Mouse (Mus musculus): ENCODE measurements at regions not wholly inside any gene's neighbourhood (a gene's known extent, or its start where the extent isn't known, plus 50 kb on each side); places are given as distances from the start of the nearest gene placed in this dataset.

DNA sequence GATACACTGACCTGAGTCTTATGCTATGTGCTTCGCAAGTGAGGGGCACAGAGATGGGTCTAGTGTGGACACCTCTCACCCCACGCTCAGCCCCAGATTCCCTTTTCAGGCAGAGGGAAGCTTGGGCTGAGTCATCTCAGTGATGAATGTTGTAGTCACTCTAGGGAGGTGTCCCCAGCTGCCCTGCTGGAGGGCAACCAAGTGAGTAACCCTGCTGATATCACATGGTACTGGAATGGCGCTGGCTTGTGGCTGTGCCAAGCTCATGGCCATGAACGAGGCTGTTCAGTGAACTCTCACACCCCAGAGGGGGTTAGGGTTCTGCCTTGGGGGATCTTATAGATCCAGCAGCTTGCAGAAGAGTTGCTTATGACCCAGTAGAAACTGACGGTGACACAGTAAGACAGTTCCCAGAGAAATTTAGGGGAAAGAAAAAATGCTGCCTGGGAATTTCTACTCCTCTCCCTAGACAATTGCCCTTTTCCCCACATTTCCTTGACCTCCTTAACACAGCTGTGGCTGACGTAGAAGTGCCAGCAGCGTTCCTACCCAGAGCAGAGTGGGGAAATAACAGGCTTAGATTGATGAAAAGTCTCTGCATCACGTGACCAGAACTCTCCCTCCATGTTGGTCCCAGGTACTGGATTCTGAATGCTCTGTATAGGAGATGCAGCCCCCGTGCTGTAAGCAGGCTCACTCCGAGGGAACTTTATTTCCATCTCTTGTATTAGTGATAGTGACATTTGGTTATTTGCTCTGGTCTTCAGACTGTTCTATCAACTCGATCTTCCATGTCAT, 107.6 kb upstream of the Dusp10 start:
- no peak overlapping the region for H3K27ac ChIP-seq (ENCODE audit: low read depth, low read length)
- H3K36me3 ChIP-seq (ENCODE audit: insufficient read depth, low read length), result no peaks in the 10 kb centered on the region
- H3K4me2 ChIP-seq (ENCODE audit: low read depth, low read length, poor library complexity, severe bottlenecking), result no peak overlapping the region
- no peak for DNase-seq (ENCODE audit: low spot score)
- no peaks in the 10 kb centered on the region for H3K4me1 ChIP-seq (ENCODE audit: insufficient read depth, low read length)
- 89% methylated on average over 11 of the region's 11 CpGs for WGBS
- no peak for TF ChIP-seq CTCF (IDR thresholded peaks at IDR 0.05)
- no peak overlapping the region for H3K9ac ChIP-seq (replicated peaks; ENCODE audit: low read length, poor library complexity, severe bottlenecking)
- no peaks in the 10 kb centered on the region for H3K27me3 ChIP-seq (ENCODE audit: insufficient read depth, low read length)
- no peak overlapping the region for H3K4me3 ChIP-seq (ENCODE audit: low read depth, low read length)
- no peak for ATAC-seq (ENCODE audit: low FRiP score)
- H3K9me3 ChIP-seq (ENCODE audit: low read length), result no peaks in the 10 kb centered on the region

DNA sequence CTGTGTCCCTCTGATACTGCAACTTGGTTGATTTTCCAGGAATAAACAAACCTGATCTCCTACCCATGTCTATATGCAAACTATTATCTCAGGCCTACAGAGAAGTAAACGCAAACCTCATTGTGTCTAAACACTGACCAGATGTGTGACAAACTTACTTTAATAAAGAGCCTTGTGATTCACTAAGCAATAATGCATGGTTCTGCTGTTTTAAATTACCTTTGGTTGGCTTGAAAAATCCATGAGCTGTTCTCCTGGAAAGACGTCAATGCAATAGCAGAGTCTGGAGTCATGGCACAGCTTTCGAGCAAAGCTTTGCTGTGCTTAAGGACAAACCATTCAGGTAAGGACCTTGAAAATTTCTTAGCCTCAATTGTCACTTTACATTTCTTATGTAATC, 95.4 kb upstream of the Dusp10 start:
- Histone ChIP-seq H3K36me3 (ENCODE audit: insufficient read depth, low read length) (no peaks in the 10 kb centered on the region), H3K27ac (ENCODE audit: low read depth, low read length) (no peak overlapping the region), H3K27me3 (ENCODE audit: insufficient read depth, low read length) (no peaks in the 10 kb centered on the region), H3K9ac (replicated peaks; ENCODE audit: low read length, poor library complexity, severe bottlenecking) (no peak overlapping the region), H3K4me2 (ENCODE audit: low read depth, low read length, poor library complexity, severe bottlenecking) (no peak overlapping the region), H3K9me3 (ENCODE audit: low read length) (no peaks in the 10 kb centered on the region), H3K4me1 (ENCODE audit: insufficient read depth, low read length) (no peaks in the 10 kb centered on the region), H3K4me3 (ENCODE audit: low read depth, low read length) (no peak overlapping the region)
- TF ChIP-seq CTCF (IDR thresholded peaks at IDR 0.05), result no peak
- WGBS, result 85% methylated on average over 3 of the region's 3 CpGs
- DNase-seq (ENCODE audit: low spot score) (no peak), ATAC-seq (ENCODE audit: low FRiP score) (no peak)

DNA sequence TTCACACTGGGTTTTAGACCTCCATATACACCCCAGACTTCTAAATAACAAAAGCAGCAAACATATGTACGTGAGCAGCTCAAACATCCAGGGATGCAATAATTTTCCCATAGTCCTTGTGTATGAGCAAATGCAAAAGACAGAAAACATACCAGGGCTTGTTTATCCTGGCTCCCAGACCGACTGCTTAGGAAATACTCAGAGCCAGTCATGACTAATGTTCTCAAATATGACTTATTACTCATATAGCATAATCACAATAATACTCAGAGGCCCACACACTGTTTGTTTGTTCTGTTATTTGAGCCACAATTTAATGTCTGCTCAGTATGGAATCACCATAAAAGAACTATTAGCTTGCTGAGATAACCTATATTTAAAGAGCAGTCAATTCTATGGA, 91.8 kb upstream of the Dusp10 start:
- H3K36me3 ChIP-seq (ENCODE audit: insufficient read depth, low read length), result no peaks in the 10 kb centered on the region
- no peaks in the 10 kb centered on the region for H3K27me3 ChIP-seq (ENCODE audit: insufficient read depth, low read length)
- no peak overlapping the region for H3K9ac ChIP-seq (replicated peaks; ENCODE audit: low read length, poor library complexity, severe bottlenecking)
- ATAC-seq (ENCODE audit: low FRiP score), result no peak
- DNase-seq (ENCODE audit: low spot score), result no peak
- H3K9me3 ChIP-seq (ENCODE audit: low read length), result no peaks in the 10 kb centered on the region
- H3K27ac ChIP-seq (ENCODE audit: low read depth, low read length), result no peak overlapping the region
- 72% methylated on average over 2 of the region's 2 CpGs for WGBS
- no peak for TF ChIP-seq CTCF (IDR thresholded peaks at IDR 0.05)
- no peak overlapping the region for H3K4me3 ChIP-seq (ENCODE audit: low read depth, low read length)
- H3K4me2 ChIP-seq (ENCODE audit: low read depth, low read length, poor library complexity, severe bottlenecking), result no peak overlapping the region
- H3K4me1 ChIP-seq (ENCODE audit: insufficient read depth, low read length), result no peaks in the 10 kb centered on the region

DNA sequence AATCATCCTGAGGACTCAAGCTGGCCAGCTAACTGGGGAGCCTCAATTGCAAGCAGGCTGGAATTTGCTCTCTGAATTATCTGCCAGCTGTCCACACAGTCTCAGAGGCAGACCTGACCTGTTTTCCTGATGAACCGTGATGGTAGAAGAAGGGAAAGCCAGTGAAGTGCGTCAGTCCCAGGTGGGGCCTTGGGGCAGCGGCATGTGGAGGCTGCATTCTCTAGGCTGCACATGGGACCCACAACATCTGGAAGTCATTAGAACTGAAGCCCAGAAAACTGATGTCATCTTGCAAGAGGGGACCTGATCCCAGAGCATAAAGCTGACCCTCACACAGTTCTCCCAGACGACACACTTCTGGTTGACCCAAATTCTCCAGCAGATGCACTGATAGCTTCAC, 84.6 kb upstream of the Dusp10 start:
- no peaks in the 10 kb centered on the region for H3K9me3 ChIP-seq (ENCODE audit: low read length)
- TF ChIP-seq CTCF (IDR thresholded peaks at IDR 0.05), result no peak
- no peaks in the 10 kb centered on the region for H3K27me3 ChIP-seq (ENCODE audit: insufficient read depth, low read length)
- no peak for ATAC-seq (ENCODE audit: low FRiP score)
- no peak overlapping the region for H3K27ac ChIP-seq (ENCODE audit: low read depth, low read length)
- H3K9ac ChIP-seq (replicated peaks; ENCODE audit: low read length, poor library complexity, severe bottlenecking), result no peak overlapping the region
- no peak for DNase-seq (ENCODE audit: low spot score)
- WGBS, result 80% methylated on average over 4 of the region's 4 CpGs
- no peaks in the 10 kb centered on the region for H3K36me3 ChIP-seq (ENCODE audit: insufficient read depth, low read length)
- no peak overlapping the region for H3K4me2 ChIP-seq (ENCODE audit: low read depth, low read length, poor library complexity, severe bottlenecking)
- no peak overlapping the region for H3K4me3 ChIP-seq (ENCODE audit: low read depth, low read length)
- H3K4me1 ChIP-seq (ENCODE audit: insufficient read depth, low read length), result no peaks in the 10 kb centered on the region

DNA sequence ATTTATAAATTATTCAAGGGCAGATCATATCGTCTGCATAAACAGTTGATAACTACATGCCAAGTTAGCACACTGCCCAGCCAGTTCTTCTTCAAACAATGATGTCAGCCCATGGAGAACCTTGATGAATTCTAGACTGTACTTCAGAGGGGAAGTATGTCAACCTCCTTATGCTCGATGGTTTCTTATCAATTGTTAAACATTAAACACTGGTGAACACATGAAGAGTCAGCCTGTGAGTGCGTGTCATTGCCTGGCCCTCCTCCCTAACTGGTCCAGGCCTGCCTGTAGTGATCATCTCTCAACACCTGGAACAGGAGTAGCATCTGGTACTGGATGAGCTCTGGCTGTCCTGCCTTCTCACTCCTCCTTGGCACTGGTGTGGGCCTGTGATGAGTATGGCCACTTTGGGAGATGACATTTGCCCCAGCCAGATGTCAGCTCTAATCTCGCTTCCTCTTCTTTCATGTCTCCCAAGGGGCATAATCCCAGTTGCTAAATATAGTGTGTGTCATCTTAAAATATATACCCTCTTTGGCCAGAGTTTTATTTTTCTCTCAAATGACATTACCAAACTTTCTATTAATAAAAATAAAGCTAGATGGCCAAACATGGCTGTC, 82.6 kb upstream of the Dusp10 start:
- no peak overlapping the region for H3K9ac ChIP-seq (replicated peaks; ENCODE audit: low read length, poor library complexity, severe bottlenecking)
- no peak for DNase-seq (ENCODE audit: low spot score)
- no peak overlapping the region for H3K4me3 ChIP-seq (ENCODE audit: low read depth, low read length)
- 90% methylated on average over 4 of the region's 4 CpGs for WGBS
- no peak for ATAC-seq (ENCODE audit: low FRiP score)
- TF ChIP-seq CTCF (IDR thresholded peaks at IDR 0.05), result no peak
- H3K27me3 ChIP-seq (ENCODE audit: insufficient read depth, low read length), result no peaks in the 10 kb centered on the region
- H3K4me1 ChIP-seq (ENCODE audit: insufficient read depth, low read length), result no peaks in the 10 kb centered on the region
- no peaks in the 10 kb centered on the region for H3K36me3 ChIP-seq (ENCODE audit: insufficient read depth, low read length)
- H3K27ac ChIP-seq (ENCODE audit: low read depth, low read length), result no peak overlapping the region
- H3K9me3 ChIP-seq (ENCODE audit: low read length), result no peaks in the 10 kb centered on the region
- no peak overlapping the region for H3K4me2 ChIP-seq (ENCODE audit: low read depth, low read length, poor library complexity, severe bottlenecking)

DNA sequence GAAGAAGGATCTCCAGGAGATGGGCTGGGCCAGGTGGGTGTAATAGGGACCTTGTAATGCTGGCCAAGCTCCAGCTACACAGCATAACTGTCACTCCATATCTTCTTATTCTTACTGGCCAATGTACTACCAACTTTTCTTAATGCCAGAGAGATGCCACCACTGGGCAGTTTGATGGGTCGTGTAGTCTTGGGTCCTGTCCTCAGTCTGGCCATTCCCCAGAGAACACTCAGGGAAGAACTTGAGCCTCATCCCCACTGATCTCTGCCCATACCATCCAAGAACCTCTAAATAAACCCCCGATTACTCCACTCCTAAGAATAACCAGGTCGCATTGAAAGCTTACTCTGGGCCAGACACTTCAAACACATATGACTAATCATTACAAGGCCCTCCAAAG, 82.0 kb upstream of the Dusp10 start:
- TF ChIP-seq CTCF (IDR thresholded peaks at IDR 0.05), result no peak
- WGBS, result 62% methylated on average over 3 of the region's 3 CpGs

More for the DNA sequence above, 82.0 kb upstream of the Dusp10 start:
- no peak for DNase-seq (ENCODE audit: low spot score)
- Histone ChIP-seq H3K4me1 (ENCODE audit: insufficient read depth, low read length) (no peaks in the 10 kb centered on the region), H3K9ac (replicated peaks; ENCODE audit: low read length, poor library complexity, severe bottlenecking) (no peak overlapping the region), H3K27ac (ENCODE audit: low read depth, low read length) (no peak overlapping the region), H3K9me3 (ENCODE audit: low read length) (no peaks in the 10 kb centered on the region), H3K4me3 (ENCODE audit: low read depth, low read length) (no peak overlapping the region), H3K36me3 (ENCODE audit: insufficient read depth, low read length) (no peaks in the 10 kb centered on the region), H3K27me3 (ENCODE audit: insufficient read depth, low read length) (no peaks in the 10 kb centered on the region), H3K4me2 (ENCODE audit: low read depth, low read length, poor library complexity, severe bottlenecking) (no peak overlapping the region)
- ATAC-seq (ENCODE audit: low FRiP score), result no peak

Data from midbrain, postnatal 0 days (tissue).